In the genomic region with DNA sequence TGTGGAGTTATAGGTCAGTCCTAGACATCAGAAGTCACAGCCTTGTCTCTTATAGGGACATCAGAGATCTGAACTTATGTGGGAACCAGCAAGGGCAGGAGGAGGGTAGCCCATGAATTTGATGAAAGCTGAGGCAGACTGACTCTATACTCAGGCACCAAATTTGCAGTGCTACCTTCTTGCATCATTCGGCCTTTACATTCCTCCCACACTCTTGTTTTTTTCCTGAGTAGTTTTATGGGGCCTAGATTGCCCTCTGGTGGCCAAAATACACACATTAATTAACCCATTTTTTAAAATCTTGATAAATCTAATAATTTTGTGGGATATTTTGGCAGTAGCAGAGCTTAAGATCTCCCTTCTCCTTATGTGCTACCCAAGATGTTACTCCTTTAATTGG, we compare ENCODE assay signal across 11 mouse cellular contexts.
A peak's percentile ranks its signal among the peaks of the same experiment; 100 is the strongest.
DNase-seq lines count a peak whose midpoint lies in the region; ATAC-seq and TF ChIP-seq lines count a peak whose summit lies in the region.
"Had no signal": no experiment of that assay in that cellular context is flagged by ENCODE, and none has a peak within 500 bp of the region (broad histone marks: within the 10 kb centered on the region; RNA-seq: fewer than 3 reads in every experiment).

No protein-coding gene starts in this region.

- TF ChIP-seq CTCF in intestine, postnatal 0 days (IDR thresholded peaks at IDR 0.05; ENCODE audit: low read depth) = peak; percentile 70
- TF ChIP-seq CTCF in E14TG2a.4 (conservative IDR thresholded peaks at IDR 0.05; ENCODE audit: low read length) = peak; percentile 8; the same call in 1 of the 2 replicates

- no peaks in the 10 kb centered on the region; the same call in 1 of the 2 replicates for H3K36me3 ChIP-seq in intestine, postnatal 0 days (ENCODE audit: control insufficient read depth, insufficient read depth)
- H3K36me3 ChIP-seq in intestine, embryonic 16.5 days (ENCODE audit: control insufficient read depth, insufficient read depth, low read length) = no peaks in the 10 kb centered on the region
- peaks cover 44% of the 10 kb centered on the region for H3K36me3 ChIP-seq in E14TG2a.4 (ENCODE audit: insufficient read depth, low read length)
- H3K36me3 ChIP-seq: intestine, embryonic 15.5 days; midbrain, embryonic 12.5 days had no signal

- no peak overlapping the region for H3K9ac ChIP-seq in intestine, postnatal 0 days (ENCODE audit: low read depth, low read length)
- H3K9ac ChIP-seq in intestine, embryonic 16.5 days (ENCODE audit: low read depth, low read length) = no peak overlapping the region
- H3K9ac ChIP-seq: intestine, embryonic 15.5 days; midbrain, embryonic 12.5 days had no signal

- no peak overlapping the region for H3K4me2 ChIP-seq in intestine, postnatal 0 days (replicated peaks; ENCODE audit: low read depth)
- no peak overlapping the region for H3K4me2 ChIP-seq in intestine, embryonic 16.5 days (ENCODE audit: low read depth, low read length)
- H3K4me2 ChIP-seq: intestine, embryonic 15.5 days; midbrain, embryonic 12.5 days had no signal

- H3K27ac ChIP-seq in intestine, postnatal 0 days (ENCODE audit: low read depth, low read length) = no peak overlapping the region
- no peak overlapping the region for H3K27ac ChIP-seq in intestine, embryonic 16.5 days (ENCODE audit: low read length)
- H3K27ac ChIP-seq: intestine, embryonic 15.5 days; midbrain, embryonic 12.5 days had no signal

- DNase-seq in adrenal gland, adult 2 months = peak; percentile 22
- DNase-seq in adrenal gland, adult 18-20 months (ENCODE audit: low spot score in 2 of 2) = no peak
- peak; percentile 31 for DNase-seq in embryo, embryonic 11 days
- DNase-seq in ovary, adult 18-20 months (ENCODE audit: low spot score) = no peak
- no peak for DNase-seq in ovary, postnatal 14 days (ENCODE audit: low spot score)
- DNase-seq: left cerebral cortex, postnatal 4 days had no signal

- H3K27me3 ChIP-seq in intestine, postnatal 0 days (replicated peaks; ENCODE audit: control insufficient read depth, insufficient read depth, low read length) = no peaks in the 10 kb centered on the region
- no peaks in the 10 kb centered on the region for H3K27me3 ChIP-seq in intestine, embryonic 16.5 days (replicated peaks; ENCODE audit: control insufficient read depth, insufficient read depth, low read length)
- no peaks in the 10 kb centered on the region for H3K27me3 ChIP-seq in E14TG2a.4 (ENCODE audit: insufficient read depth, low read length)
- H3K27me3 ChIP-seq: intestine, embryonic 15.5 days; midbrain, embryonic 12.5 days had no signal

- H3K9me3 ChIP-seq in intestine, postnatal 0 days (ENCODE audit: control insufficient read depth) = no peaks in the 10 kb centered on the region
- H3K9me3 ChIP-seq in intestine, embryonic 16.5 days (ENCODE audit: control insufficient read depth, low read length) = no peaks in the 10 kb centered on the region
- peaks cover 7% of the 10 kb centered on the region; the same call in 1 of the 2 replicates for H3K9me3 ChIP-seq in E14TG2a.4 (ENCODE audit: low read length)
- H3K9me3 ChIP-seq: intestine, embryonic 15.5 days; midbrain, embryonic 12.5 days had no signal

- WGBS in intestine, postnatal 0 days = 54% methylated on average over 1 of the region's 1 CpGs
- 40% methylated on average over 1 of the region's 1 CpGs for WGBS in intestine, embryonic 16.5 days

- no peak overlapping the region for H3K4me3 ChIP-seq in intestine, postnatal 0 days (ENCODE audit: low read depth, low read length)
- no peak overlapping the region for H3K4me3 ChIP-seq in intestine, embryonic 16.5 days (ENCODE audit: low read length)
- H3K4me3 ChIP-seq in E14TG2a.4 (replicated peaks; ENCODE audit: low read length) = no peak overlapping the region
- H3K4me3 ChIP-seq: intestine, embryonic 15.5 days; midbrain, embryonic 12.5 days had no signal

- H3K4me1 ChIP-seq in intestine, postnatal 0 days (replicated peaks; ENCODE audit: control insufficient read depth, insufficient read depth, low read length) = no peaks in the 10 kb centered on the region
- no peaks in the 10 kb centered on the region for H3K4me1 ChIP-seq in intestine, embryonic 16.5 days (ENCODE audit: control insufficient read depth, insufficient read depth, low read length)
- 0 out of 2 replicates have a peak, but pooled peaks cover 3% of the 10 kb centered on the region for H3K4me1 ChIP-seq in E14TG2a.4 (replicated peaks; ENCODE audit: low read depth, low read length)
- H3K4me1 ChIP-seq: intestine, embryonic 15.5 days; midbrain, embryonic 12.5 days had no signal

- ATAC-seq in intestine, postnatal 0 days = no peak
- no peak for ATAC-seq in intestine, embryonic 16.5 days
- ATAC-seq: intestine, embryonic 15.5 days had no signal

Comparison
In these comparisons a context has a peak if more than half of its experiments do, and no peak if none do; other contexts are left out.
1. DNase-seq: peak in adrenal gland, adult 2 months (single experiment) and embryo, embryonic 11 days (single experiment); none in adrenal gland, adult 18-20 months (0 of 2), ovary, adult 18-20 months (single experiment) and ovary, postnatal 14 days (single experiment).